Mouse (Mus musculus) C2C12 (cell line): ENCODE data around the gene Isl1. TPM values are rescaled to one million over a fixed set of nuclear protein-coding genes. Genes with fewer than 3 reads are reported as not detected.

Experiments
- H3K27me3 ChIP-seq: one replicate; pipeline ENCODE4 v1.6.1; 2011; ENCODE audit not compliant: control insufficient read depth, insufficient read depth, insufficient read length
- H3K36me3 ChIP-seq: one replicate; pipeline ENCODE4 v1.6.1; 2011; ENCODE audit not compliant: control insufficient read depth, insufficient read depth
- H3K4me3 ChIP-seq: one replicate; pipeline ENCODE4 v1.5.1; 2011; ENCODE audit warnings: mild to moderate bottlenecking, control low read depth; ENCODE audit not compliant: poor library complexity, insufficient read depth, severe bottlenecking
- H3K79me2 ChIP-seq: one replicate; pipeline ENCODE4 v1.6.1; 2011; ENCODE audit not compliant: control insufficient read depth, insufficient read depth
- H3K79me3 ChIP-seq: one replicate; pipeline ENCODE4 v1.6.1; 2011; ENCODE audit warnings: low read depth, control low read depth
- H3ac ChIP-seq: one replicate; pipeline ENCODE3; 2011; ENCODE audit warnings: low read depth; ENCODE audit not compliant: control insufficient read depth, insufficient read length
- CEBPB ChIP-seq: IDR thresholded peaks from one replicate; pipeline ENCODE4 v1.6.1; 2011; ENCODE audit warnings: low read depth, mild to moderate bottlenecking, control low read depth, moderate library complexity
- CTCF ChIP-seq: IDR thresholded peaks from one replicate; pipeline ENCODE4 v1.5.1; 2011; ENCODE audit not compliant: control insufficient read depth, insufficient read depth, insufficient read length
- FOSL1 ChIP-seq: IDR thresholded peaks from one replicate; pipeline ENCODE4 v1.8.0; 2011; ENCODE audit warnings: mild to moderate bottlenecking, low read length; ENCODE audit not compliant: poor library complexity, insufficient read depth, severe bottlenecking
- MAX ChIP-seq: IDR thresholded peaks from one replicate; pipeline ENCODE4 v1.6.1; 2011; ENCODE audit warnings: mild to moderate bottlenecking, control low read depth
- MYOD1 ChIP-seq: IDR thresholded peaks from one replicate; pipeline ENCODE4 v1.6.1; 2011; ENCODE audit warnings: low read depth; ENCODE audit not compliant: control insufficient read depth, insufficient read length
- MYOG ChIP-seq: IDR thresholded peaks from one replicate; pipeline ENCODE4 v1.6.1; 2011; ENCODE audit not compliant: control insufficient read depth, insufficient read length; ENCODE audit errors: extremely low read depth
- USF1 ChIP-seq: IDR thresholded peaks from one replicate; pipeline ENCODE4 v1.6.1; 2011; ENCODE audit warnings: low read depth, mild to moderate bottlenecking, control low read depth, moderate library complexity
- polyA plus RNA-seq: library from polyadenylated mRNA; unstranded; fragments of >200 nt; fragmentation: generic; extraction: Trizol; gene quantifications from one replicate; pipeline ENCODE4 v1.2.1, GENCODE M21; 2012; ENCODE audit warnings: missing spikeins

Isl1 gene
- polyA plus RNA-seq, 1 experiment = 1.3 TPM

GRCm38 (mm10) chr13:116297048-116297811, 12.3 kb downstream of the Isl1 start:
- Histone ChIP-seq H3K27me3 (no peaks in the 10 kb centered on the region), H3K79me3 (no peaks in the 10 kb centered on the region), H3ac (no peak overlapping the region), H3K36me3 (no peaks in the 10 kb centered on the region), H3K79me2 (no peaks in the 10 kb centered on the region), H3K4me3 (no peak overlapping the region)
- TF ChIP-seq MYOD1 (no peak), CEBPB (no peak), MAX (no peak), FOSL1 (no peak), CTCF (no peak), USF1 (no peak), MYOG (no peak)

DNA sequence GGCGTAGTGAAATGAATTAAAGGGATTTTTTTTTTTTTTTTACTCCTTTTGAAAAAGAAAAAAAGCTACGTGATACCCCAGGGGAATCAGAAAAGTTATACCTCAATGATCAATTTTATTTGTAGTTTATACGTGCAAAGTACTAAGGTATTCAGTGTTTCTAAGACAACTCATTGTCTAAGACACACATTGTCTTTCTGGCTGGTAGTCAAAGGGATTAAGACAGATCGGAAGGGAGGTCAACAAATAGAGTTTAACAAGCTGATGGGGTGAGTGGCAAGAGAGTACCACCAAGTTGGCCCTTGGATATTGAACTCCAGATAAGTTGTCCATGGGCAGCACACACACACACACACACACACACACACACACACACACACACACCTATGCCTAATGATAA, 14.1 kb downstream of the Isl1 start:
- Histone ChIP-seq H3K27me3 (no peaks in the 10 kb centered on the region), H3K79me3 (no peaks in the 10 kb centered on the region), H3ac (no peak overlapping the region), H3K79me2 (no peaks in the 10 kb centered on the region), H3K4me3 (no peak overlapping the region), H3K36me3 (no peaks in the 10 kb centered on the region)
- no peak for TF ChIP-seq MAX

GRCm38 (mm10) chr13:116294734-116295133, 14.8 kb downstream of the Isl1 start:
- TF ChIP-seq MYOG (no peak), USF1 (no peak), CEBPB (no peak), MYOD1 (no peak), CTCF (no peak), FOSL1 (no peak), MAX (no peak)
- Histone ChIP-seq H3K79me2 (no peaks in the 10 kb centered on the region), H3K4me3 (no peak overlapping the region), H3K36me3 (no peaks in the 10 kb centered on the region), H3K27me3 (no peaks in the 10 kb centered on the region), H3K79me3 (no peaks in the 10 kb centered on the region), H3ac (no peak overlapping the region)

GRCm38 (mm10) chr13:116294151-116294461, 15.4 kb downstream of the Isl1 start:
- H3ac ChIP-seq = no peak overlapping the region
- TF ChIP-seq CTCF (no peak), FOSL1 (no peak), MYOG (no peak), MAX (no peak), MYOD1 (no peak), USF1 (no peak), CEBPB (no peak)
- H3K36me3 ChIP-seq = no peaks in the 10 kb centered on the region
- H3K79me2 ChIP-seq = no peaks in the 10 kb centered on the region
- no peak overlapping the region for H3K4me3 ChIP-seq
- H3K79me3 ChIP-seq = no peaks in the 10 kb centered on the region
- no peaks in the 10 kb centered on the region for H3K27me3 ChIP-seq

DNA sequence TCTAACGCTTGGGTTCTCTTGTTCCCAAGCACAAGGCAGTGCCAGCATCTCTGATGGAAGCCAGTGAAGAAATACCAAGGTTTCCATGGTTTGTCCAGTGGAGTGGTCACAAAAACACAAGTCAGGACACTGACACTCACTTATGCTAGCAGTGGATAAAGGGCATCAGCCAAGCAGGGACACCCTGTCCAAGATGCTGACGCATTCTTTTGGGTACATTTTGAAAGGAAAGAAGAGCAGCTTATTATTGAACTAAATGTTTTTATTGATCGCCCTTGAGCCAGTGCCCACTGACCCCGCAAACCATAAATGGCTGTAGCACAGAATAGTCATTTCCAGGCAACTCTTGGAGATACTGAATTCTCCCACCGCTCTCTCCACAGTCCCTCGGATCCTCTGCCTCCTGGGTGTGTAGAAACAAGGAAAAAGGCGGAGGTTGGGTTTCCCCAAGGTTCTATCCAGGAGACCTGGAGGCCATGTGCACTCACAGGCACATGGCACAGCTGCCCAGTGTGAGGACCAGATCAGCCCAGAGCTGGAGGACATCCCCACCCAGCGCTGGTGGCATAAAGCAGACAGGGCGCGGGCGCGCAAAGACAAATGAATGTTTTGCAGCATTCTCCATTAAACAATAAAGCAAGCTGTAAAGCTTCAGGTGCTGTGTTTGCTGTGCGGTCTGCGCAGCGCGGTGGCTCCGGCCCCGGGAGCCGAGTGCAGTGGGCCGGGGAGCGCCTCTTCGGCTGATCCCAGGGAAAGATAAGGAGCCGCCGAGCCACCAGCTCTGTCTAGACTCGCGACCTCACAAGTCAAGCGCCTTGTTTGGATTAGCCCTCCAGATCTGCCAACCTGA, 16.0 kb downstream of the Isl1 start:
- Histone ChIP-seq H3K4me3 (no peak overlapping the region), H3K79me2 (no peaks in the 10 kb centered on the region), H3K36me3 (no peaks in the 10 kb centered on the region), H3K79me3 (no peaks in the 10 kb centered on the region), H3ac (no peak overlapping the region), H3K27me3 (no peaks in the 10 kb centered on the region)
- no peak for TF ChIP-seq MYOG
- no peak for TF ChIP-seq MAX

DNA sequence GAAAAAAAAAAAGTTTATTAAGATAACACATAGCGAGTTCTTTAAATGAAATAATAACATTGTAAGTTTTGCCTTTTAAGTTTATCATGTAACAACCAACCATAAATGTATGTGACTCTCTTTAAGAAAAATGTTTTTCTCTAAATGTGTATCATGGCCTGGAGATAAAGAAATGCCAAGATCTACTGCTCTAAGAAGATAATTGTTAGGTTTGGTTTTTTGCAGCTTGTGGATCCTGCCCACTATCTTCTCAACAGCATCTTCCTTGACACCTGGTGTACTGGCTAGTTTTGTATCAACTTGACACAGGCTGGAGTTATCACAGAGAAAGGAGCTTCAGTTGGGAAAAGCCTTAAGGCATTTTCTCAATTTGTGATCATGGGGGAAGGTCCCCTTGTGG, 19.8 kb downstream of the Isl1 start:
- H3K79me2 ChIP-seq = no peaks in the 10 kb centered on the region
- TF ChIP-seq MAX (no peak), MYOD1 (no peak), CEBPB (no peak), FOSL1 (no peak), MYOG (no peak), USF1 (no peak), CTCF (no peak)
- no peaks in the 10 kb centered on the region for H3K36me3 ChIP-seq
- no peak overlapping the region for H3K4me3 ChIP-seq
- no peaks in the 10 kb centered on the region for H3K79me3 ChIP-seq
- no peak overlapping the region for H3ac ChIP-seq
- H3K27me3 ChIP-seq = no peaks in the 10 kb centered on the region
